Mouse (Mus musculus): ENCODE results near the gene Fam168b.

Fam168b gene

GRCm38 (mm10) chr1:34842887-34843618 is at the start of gene Fam168b:
Gene Fam168b (minus strand): TSS chr1:34843065.
- DNase-seq (ENCODE audit: low spot score in 2 of 2), result peak; percentile 81 to 87

GRCm38 (mm10) chr1:34892466-34892865 is 49.6 kb upstream of the Fam168b start:
- no peak for DNase-seq (ENCODE audit: low spot score in 2 of 2)

- peak; percentile 68 to 77 for DNase-seq (ENCODE audit: low spot score in 2 of 2)
These were observed 48.9 kb upstream of the Fam168b start for GRCm38 (mm10) chr1:34891559-34892289.

GRCm38 (mm10) chr1:34883776-34884175 is 40.9 kb upstream of the Fam168b start:
- no peak for DNase-seq (ENCODE audit: low spot score in 2 of 2)

- DNase-seq (ENCODE audit: low spot score in 2 of 2), result no peak
These were observed 36.7 kb upstream of the Fam168b start for GRCm38 (mm10) chr1:34879611-34880010.

- DNase-seq (ENCODE audit: low spot score in 2 of 2), result no peak
These were observed 30.7 kb upstream of the Fam168b start for GRCm38 (mm10) chr1:34873551-34873950.

GRCm38 (mm10) chr1:34871170-34871569 is 28.3 kb upstream of the Fam168b start:
- DNase-seq (ENCODE audit: low spot score in 2 of 2), result no peak

GRCm38 (mm10) chr1:34869231-34869630 is 26.4 kb upstream of the Fam168b start:
- no peak for DNase-seq (ENCODE audit: low spot score in 2 of 2)

GRCm38 (mm10) chr1:34868391-34868790 is 25.5 kb upstream of the Fam168b start:
- DNase-seq (ENCODE audit: low spot score in 2 of 2), result no peak

GRCm38 (mm10) chr1:34867574-34867955 is 24.7 kb upstream of the Fam168b start:
- no peak for DNase-seq (ENCODE audit: low spot score in 2 of 2)

GRCm38 (mm10) chr1:34866815-34867573 is 24.1 kb upstream of the Fam168b start:
- DNase-seq (ENCODE audit: low spot score in 2 of 2), result peak; percentile 93

GRCm38 (mm10) chr1:34865866-34866265 is 23.0 kb upstream of the Fam168b start:
- DNase-seq (ENCODE audit: low spot score in 2 of 2), result no peak

GRCm38 (mm10) chr1:34864243-34864642 is 21.4 kb upstream of the Fam168b start:
- DNase-seq (ENCODE audit: low spot score in 2 of 2), result no peak

GRCm38 (mm10) chr1:34863323-34863722 is 20.5 kb upstream of the Fam168b start:
- no peak for DNase-seq (ENCODE audit: low spot score in 2 of 2)

GRCm38 (mm10) chr1:34862877-34863276 is 20.0 kb upstream of the Fam168b start:
- DNase-seq (ENCODE audit: low spot score in 2 of 2), result no peak

- no peak for DNase-seq (ENCODE audit: low spot score in 2 of 2)
These were observed 17.3 kb upstream of the Fam168b start for GRCm38 (mm10) chr1:34860205-34860604.

GRCm38 (mm10) chr1:34859761-34860160 is 16.9 kb upstream of the Fam168b start:
- DNase-seq (ENCODE audit: low spot score in 2 of 2), result no peak

- no peak for DNase-seq (ENCODE audit: low spot score in 2 of 2)
These were observed 15.8 kb upstream of the Fam168b start for GRCm38 (mm10) chr1:34858671-34859070.

GRCm38 (mm10) chr1:34855056-34855739 is 12.3 kb upstream of the Fam168b start:
- no peak for DNase-seq (ENCODE audit: low spot score in 2 of 2)

- DNase-seq (ENCODE audit: low spot score in 2 of 2), result no peak
These were observed 10.9 kb upstream of the Fam168b start for GRCm38 (mm10) chr1:34853786-34854185.

GRCm38 (mm10) chr1:34852116-34852878 is 9.4 kb upstream of the Fam168b start:
- no peak for DNase-seq (ENCODE audit: low spot score in 2 of 2)

All from right cerebral cortex, adult 2 months (tissue).